Mouse (Mus musculus) midbrain, embryonic 14.5 days (tissue): ENCODE measurements at regions not wholly inside any gene's neighbourhood (a gene's known extent, or its start where the extent isn't known, plus 50 kb on each side); places are given as distances from the start of the nearest gene placed in this dataset.

ENCODE experiments used
- ATAC-seq: fragments of 200-750 bp; cut with Nextera tagmentation; 2 replicates; pipeline ENCODE4 v1.8.0; 2017; ENCODE audit warnings: moderate number of reproducible peaks, moderate library complexity; ENCODE audit not compliant: low FRiP score, low TSS enrichment
- DNase-seq: peaks from one replicate; pipeline ENCODE4 v3.0.0-alpha.2; 2015
- H3K27ac ChIP-seq: fragments of 300-500 bp; sonication (generic); replicated peaks from 2 replicates; pipeline ENCODE4 v1.5.1; 2014; ENCODE audit warnings: mild to moderate bottlenecking, low read depth, low read length, moderate library complexity
- H3K27me3 ChIP-seq: fragments of 300-500 bp; sonication (generic); 2 replicates; pipeline ENCODE4 v1.6.1; 2014; ENCODE audit warnings: low read length, control low read depth, mixed read lengths; ENCODE audit not compliant: control insufficient read depth, insufficient read depth
- H3K36me3 ChIP-seq: fragments of 300-500 bp; sonication (generic); 2 replicates; pipeline ENCODE4 v1.6.1; 2014; ENCODE audit warnings: low read length, control low read depth; ENCODE audit not compliant: control insufficient read depth, insufficient read depth
- H3K4me1 ChIP-seq: fragments of 300-500 bp; sonication (generic); 2 replicates; pipeline ENCODE4 v1.6.1; 2014; ENCODE audit warnings: mild to moderate bottlenecking, antibody characterized with exemption, low read length, control low read depth; ENCODE audit not compliant: control insufficient read depth, insufficient read depth
- H3K4me2 ChIP-seq: fragments of 300-500 bp; sonication (generic); 2 replicates; pipeline ENCODE4 v1.6.1; 2014; ENCODE audit warnings: mild to moderate bottlenecking, low read length, moderate library complexity
- H3K4me3 ChIP-seq: fragments of 300-500 bp; sonication (generic); replicated peaks from 2 replicates; pipeline ENCODE4 v1.5.1; 2014; ENCODE audit warnings: low read depth, low read length
- H3K9ac ChIP-seq: fragments of 300-500 bp; sonication (generic); replicated peaks from 2 replicates; pipeline ENCODE4 v1.6.1; 2014; ENCODE audit warnings: mild to moderate bottlenecking, low read length, moderate library complexity
- H3K9me3 ChIP-seq: fragments of 300-500 bp; sonication (generic); 2 replicates; pipeline ENCODE4 v1.6.1; 2016; ENCODE audit warnings: low read length, control low read depth, mixed read lengths; ENCODE audit not compliant: control insufficient read depth
- WGBS: fragments of 180-500 bp; shearing (Covaris S2); extraction: QIAGEN DNeasy Blood & Tissue Kit; methylation state at CpG from one replicate; pipeline ENCODE4 v1.1.7; 2014; 5-methylcytosine and 5-hydroxymethylcytosine counted together

GRCm38 (mm10) chr10:113034356-113034755, 105.6 kb upstream of the Atxn7l3b start:
- H3K4me1 ChIP-seq, result no peaks in the 10 kb centered on the region
- H3K27me3 ChIP-seq, result no peaks in the 10 kb centered on the region
- no peak overlapping the region for H3K4me3 ChIP-seq
- H3K9me3 ChIP-seq, result no peaks in the 10 kb centered on the region
- H3K9ac ChIP-seq, result no peak overlapping the region
- no peak overlapping the region for H3K27ac ChIP-seq
- no peaks in the 10 kb centered on the region for H3K36me3 ChIP-seq
- WGBS, result 79% methylated on average over 3 of the region's 3 CpGs
- ATAC-seq, result no peak
- no peak for DNase-seq
- H3K4me2 ChIP-seq, result no peak overlapping the region

GRCm38 (mm10) chr10:113032870-113033269, 104.1 kb upstream of the Atxn7l3b start:
- Histone ChIP-seq H3K4me1 (no peaks in the 10 kb centered on the region), H3K27me3 (no peaks in the 10 kb centered on the region), H3K36me3 (no peaks in the 10 kb centered on the region), H3K9me3 (no peaks in the 10 kb centered on the region), H3K4me3 (no peak overlapping the region), H3K4me2 (no peak overlapping the region), H3K27ac (no peak overlapping the region), H3K9ac (no peak overlapping the region)
- DNase-seq (no peak), ATAC-seq (no peak)
- WGBS, result 92% methylated on average over 4 of the region's 4 CpGs

- WGBS, result 15% methylated on average over 5 of the region's 5 CpGs
- no peak overlapping the region for H3K27ac ChIP-seq
These were observed 98.5 kb upstream of the Atxn7l3b start for GRCm38 (mm10) chr10:113027300-113027699.

GRCm38 (mm10) chr10:113024633-113025032, 95.8 kb upstream of the Atxn7l3b start:
- Histone ChIP-seq H3K27ac (no peak overlapping the region), H3K4me1 (no peaks in the 10 kb centered on the region), H3K4me3 (no peak overlapping the region), H3K9ac (no peak overlapping the region), H3K4me2 (no peak overlapping the region), H3K27me3 (no peaks in the 10 kb centered on the region), H3K9me3 (no peaks in the 10 kb centered on the region), H3K36me3 (no peaks in the 10 kb centered on the region)
- ATAC-seq, result no peak
- no peak for DNase-seq
- 64% methylated on average over 1 of the region's 1 CpGs for WGBS

More at GRCm38 (mm10) chr10:113027300-113027699, 98.5 kb upstream of the Atxn7l3b start:
- Histone ChIP-seq H3K27me3 (no peaks in the 10 kb centered on the region), H3K36me3 (no peaks in the 10 kb centered on the region), H3K9ac (no peak overlapping the region), H3K4me1 (no peaks in the 10 kb centered on the region), H3K4me3 (no peak overlapping the region), H3K4me2 (no peak overlapping the region), H3K9me3 (no peaks in the 10 kb centered on the region)
- DNase-seq (peak; percentile 88), ATAC-seq (no peak)

- Histone ChIP-seq H3K27me3 (no peaks in the 10 kb centered on the region), H3K4me3 (no peak overlapping the region), H3K4me1 (no peaks in the 10 kb centered on the region), H3K9me3 (no peaks in the 10 kb centered on the region), H3K9ac (no peak overlapping the region), H3K4me2 (no peak overlapping the region), H3K27ac (no peak overlapping the region), H3K36me3 (no peaks in the 10 kb centered on the region)
- ATAC-seq, result peak; percentile 24; the same call in 1 of the 2 replicates
- no peak for DNase-seq
- WGBS, result 18% methylated on average over 3 of the region's 3 CpGs
These were observed 80.3 kb upstream of the Atxn7l3b start for GRCm38 (mm10) chr10:113009124-113009523.

- H3K27me3 ChIP-seq, result no peaks in the 10 kb centered on the region
- DNase-seq, result no peak
- no peaks in the 10 kb centered on the region for H3K36me3 ChIP-seq
- no peaks in the 10 kb centered on the region for H3K9me3 ChIP-seq
- H3K4me2 ChIP-seq, result no peak overlapping the region
- no peaks in the 10 kb centered on the region for H3K4me1 ChIP-seq
- no peak for ATAC-seq
- H3K4me3 ChIP-seq, result no peak overlapping the region
- 56% methylated on average over 4 of the region's 4 CpGs for WGBS
- H3K9ac ChIP-seq, result no peak overlapping the region
- H3K27ac ChIP-seq, result no peak overlapping the region
These were observed 61.9 kb upstream of the Atxn7l3b start for GRCm38 (mm10) chr10:112990720-112991119.

GRCm38 (mm10) chr10:112982697-112983096, 53.9 kb upstream of the Atxn7l3b start:
- no peak for ATAC-seq

More at GRCm38 (mm10) chr10:112982697-112983096, 53.9 kb upstream of the Atxn7l3b start:
- H3K4me1 ChIP-seq, result no peaks in the 10 kb centered on the region
- H3K27ac ChIP-seq, result no peak overlapping the region
- H3K36me3 ChIP-seq, result no peaks in the 10 kb centered on the region
- no peak overlapping the region for H3K9ac ChIP-seq
- no peaks in the 10 kb centered on the region for H3K9me3 ChIP-seq
- H3K4me3 ChIP-seq, result no peak overlapping the region
- no peak for DNase-seq
- no peaks in the 10 kb centered on the region for H3K27me3 ChIP-seq
- no peak overlapping the region for H3K4me2 ChIP-seq
- 89% methylated on average over 1 of the region's 1 CpGs for WGBS
